Mouse (Mus musculus) G1E-ER4 (cell line): Measurements from ENCODE around the gene Lefty2. TPM values are rescaled to one million over a fixed set of nuclear protein-coding genes. Genes with fewer than 3 reads are reported as not detected.

Experiments
- GATA1 ChIP-seq: IDR thresholded peaks from one replicate; pipeline ENCODE4 v1.8.0; 2012; ENCODE audit warnings: low read length, inconsistent platforms
- polyA plus RNA-seq: library from polyadenylated mRNA; stranded (reverse); fragments of >175 nt; gene quantifications from 2 replicates; pipeline ENCODE4 v1.2.3, GENCODE M21; 2012

Lefty2 gene
- polyA plus RNA-seq, 1 experiment: not detected

- no peak for TF ChIP-seq GATA1
Measured at GRCm38 (mm10) chr1:180943032-180943644, 50.2 kb downstream of the Lefty2 start.

GRCm38 (mm10) chr1:180943896-180944295 is 51.0 kb downstream of the Lefty2 start:
- TF ChIP-seq GATA1: no peak

DNA sequence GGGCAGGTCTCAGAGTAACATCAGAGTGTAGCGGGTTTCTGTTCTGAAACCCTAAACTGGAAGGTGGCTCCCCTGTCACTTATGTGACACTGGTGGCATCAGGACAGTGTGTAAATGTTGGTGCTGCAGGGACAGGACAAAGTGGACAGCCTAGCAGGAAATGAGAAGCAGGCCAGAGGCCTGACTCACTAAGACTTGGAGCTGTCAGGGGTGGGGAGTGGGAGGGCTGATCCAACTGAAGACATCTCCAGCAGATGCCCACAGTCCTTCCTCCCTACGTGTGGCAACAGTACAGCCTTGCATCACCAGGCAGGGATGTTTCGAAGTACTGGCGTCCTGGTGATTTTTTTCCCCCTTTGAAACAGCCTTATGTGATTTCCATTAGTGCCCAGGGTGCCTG is 51.6 kb downstream of the Lefty2 start:
- no peak for TF ChIP-seq GATA1

GRCm38 (mm10) chr1:180945001-180945980 is 52.4 kb downstream of the Lefty2 start:
- no peak for TF ChIP-seq GATA1

DNA sequence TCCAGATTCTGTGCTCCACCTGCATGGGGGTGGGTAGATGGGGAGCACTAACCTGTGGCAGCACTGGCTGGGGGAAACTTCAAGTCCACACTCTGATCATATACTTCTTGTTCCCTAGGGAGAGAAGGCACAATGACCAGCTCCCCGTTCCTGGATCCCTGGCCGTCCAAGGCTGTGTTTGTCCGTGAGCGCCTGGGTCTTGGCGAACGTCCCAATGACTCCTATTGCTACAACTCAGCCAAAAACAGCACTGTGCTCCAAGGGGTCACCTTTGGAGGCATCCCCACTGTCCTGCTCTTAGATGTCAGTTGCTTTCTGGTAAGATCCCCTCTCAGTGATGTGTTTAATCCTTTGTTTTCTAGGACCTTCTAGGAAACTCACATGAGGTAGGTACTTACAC is 53.5 kb downstream of the Lefty2 start:
- TF ChIP-seq GATA1: no peak

Other genes starting within 250 kb of the Lefty2 start
- gene Mixl1, start 196.1 kb upstream of the Lefty2 start, polyA plus RNA-seq: not detected in 2 replicates
- gene Acbd3, start 167.1 kb upstream of the Lefty2 start, polyA plus RNA-seq: 8.2 and 10.9 TPM in 2 replicates
- 942 and 1,350 TPM in 2 replicates for gene H3f3a, start 79.2 kb upstream of the Lefty2 start, polyA plus RNA-seq
- gene Sde2, start 42.0 kb upstream of the Lefty2 start, polyA plus RNA-seq: 18.9 and 46.3 TPM in 2 replicates
- gene Pycr2, start 11.2 kb downstream of the Lefty2 start, polyA plus RNA-seq: 175 and 215 TPM in 2 replicates
- 0.73 and 1.9 TPM in 2 replicates for gene Lefty1, start 41.9 kb downstream of the Lefty2 start, polyA plus RNA-seq
- 4.8 and 8.3 TPM in 2 replicates for gene Tmem63a, start 49.2 kb downstream of the Lefty2 start, polyA plus RNA-seq
- gene Ephx1, start 127.8 kb downstream of the Lefty2 start, polyA plus RNA-seq: not detected in 2 replicates
- not detected in 2 replicates for gene 9130409I23Rik, start 158.1 kb downstream of the Lefty2 start, polyA plus RNA-seq